Mouse (Mus musculus): ENCODE data around the gene Agtpbp1.
"Not testable (repeated sequence)": the region's sequence is repeated elsewhere in the genome, so short reads cannot be mapped to it uniquely, and the experiment has no call there.

Agtpbp1 gene

GRCm38 (mm10) chr13:59481484-59481855 lies 103.6 kb downstream of the Agtpbp1 start:
- DNase-seq (ENCODE audit: low spot score in 2 of 2), result no peak

GRCm38 (mm10) chr13:59480599-59481483 lies 104.2 kb downstream of the Agtpbp1 start:
- DNase-seq (ENCODE audit: low spot score in 2 of 2), result no peak

- DNase-seq (ENCODE audit: low spot score in 2 of 2), result not testable (repeated sequence)
Measured at GRCm38 (mm10) chr13:59477928-59478327, 107.1 kb downstream of the Agtpbp1 start.

DNA sequence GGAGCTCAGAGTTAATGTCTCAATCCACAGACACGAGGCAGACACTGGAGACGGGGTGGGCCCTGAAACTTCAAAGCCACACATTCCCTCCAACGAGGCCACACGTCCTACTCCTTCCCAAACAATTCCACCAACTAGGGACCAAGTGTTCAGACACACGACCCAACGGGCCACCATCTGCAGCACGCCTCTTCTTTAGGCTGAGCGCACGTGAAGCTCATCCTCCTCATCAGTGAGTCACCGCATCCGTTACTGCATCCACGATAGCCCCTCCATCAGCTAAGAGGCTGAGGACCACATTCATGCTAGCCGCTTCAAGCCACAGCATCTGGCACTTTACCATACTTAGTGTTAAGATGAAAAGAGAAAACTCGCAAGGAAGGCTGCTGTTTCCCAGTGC lies 107.6 kb downstream of the Agtpbp1 start:
- DNase-seq (ENCODE audit: low spot score in 2 of 2), result peak; percentile 36 to 37

DNA sequence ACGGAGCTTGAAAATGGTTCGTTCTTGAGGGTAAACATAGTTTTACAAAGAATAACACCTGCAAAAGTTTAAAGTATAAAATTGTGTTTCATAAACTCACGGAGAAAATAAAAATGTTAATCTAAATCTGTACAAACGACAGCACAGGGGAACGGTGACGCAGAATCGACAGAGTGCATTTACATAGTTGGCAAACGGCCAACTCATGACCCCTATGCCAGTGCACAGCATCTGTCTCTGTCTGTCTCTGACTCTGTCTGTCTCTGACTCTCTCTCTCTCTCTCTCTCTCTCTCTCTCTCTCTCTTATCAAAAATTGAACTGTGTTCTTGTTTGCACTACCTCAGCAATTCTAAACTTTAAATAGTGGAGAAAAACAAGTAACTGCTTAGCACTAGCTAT lies 110.1 kb downstream of the Agtpbp1 start:
- no peak for DNase-seq (ENCODE audit: low spot score in 2 of 2)

- DNase-seq (ENCODE audit: low spot score in 2 of 2), result no peak
Measured at GRCm38 (mm10) chr13:59473341-59473740, 111.7 kb downstream of the Agtpbp1 start.

- no peak for DNase-seq (ENCODE audit: low spot score in 2 of 2)
Measured at GRCm38 (mm10) chr13:59472222-59472621, 112.8 kb downstream of the Agtpbp1 start.

DNA sequence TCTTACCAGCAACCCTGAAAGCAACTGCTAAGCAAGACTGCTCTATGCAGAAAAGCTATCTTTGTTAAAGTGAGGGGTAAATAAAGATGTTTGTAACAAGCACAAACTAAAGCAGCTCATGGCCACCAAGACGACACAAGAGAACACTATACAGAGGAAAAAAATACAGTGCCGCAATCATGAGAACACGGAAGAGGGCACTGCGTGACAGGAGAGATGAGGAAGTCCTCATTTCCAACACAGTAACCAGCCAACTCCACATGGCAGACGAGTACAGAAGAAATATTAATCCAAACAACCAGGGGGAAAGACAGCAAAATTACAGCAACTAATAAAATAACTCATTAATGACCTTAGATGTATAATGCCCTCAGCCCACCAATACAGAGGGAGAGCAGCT lies 115.3 kb downstream of the Agtpbp1 start:
- no peak for DNase-seq (ENCODE audit: low spot score in 2 of 2)

DNA sequence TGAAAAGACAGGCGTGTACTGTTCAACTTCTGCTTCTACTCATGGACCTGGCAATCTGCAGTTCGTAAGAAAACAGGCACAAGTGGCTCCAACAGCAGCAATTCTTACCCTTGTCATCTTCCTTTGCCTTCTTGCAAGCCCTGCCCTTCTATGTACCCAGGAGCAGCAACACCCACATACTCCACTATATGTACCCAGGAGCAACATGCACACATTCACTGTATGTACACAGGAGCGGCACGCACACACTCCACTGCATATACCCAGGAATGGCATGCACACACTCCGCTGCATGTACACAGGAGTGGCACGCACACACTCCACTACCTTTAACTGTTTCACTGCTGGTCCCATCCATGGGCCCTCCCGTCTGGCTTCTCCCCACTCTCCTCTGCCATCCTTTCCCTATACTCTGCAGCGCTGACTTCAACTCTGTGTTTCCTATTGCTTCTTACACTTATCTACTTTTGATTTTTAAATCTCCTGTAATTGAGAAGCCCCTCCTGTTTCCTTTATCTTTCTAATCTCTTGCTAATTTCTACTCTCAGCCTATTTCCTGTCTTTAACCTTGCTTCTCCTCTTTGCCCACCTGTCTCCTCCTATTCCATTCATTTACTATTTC lies 116.7 kb downstream of the Agtpbp1 start:
- DNase-seq (ENCODE audit: low spot score in 2 of 2), result no peak

GRCm38 (mm10) chr13:59467591-59467990 lies 117.4 kb downstream of the Agtpbp1 start:
- DNase-seq (ENCODE audit: low spot score in 2 of 2), result peak; percentile 56 to 78

DNA sequence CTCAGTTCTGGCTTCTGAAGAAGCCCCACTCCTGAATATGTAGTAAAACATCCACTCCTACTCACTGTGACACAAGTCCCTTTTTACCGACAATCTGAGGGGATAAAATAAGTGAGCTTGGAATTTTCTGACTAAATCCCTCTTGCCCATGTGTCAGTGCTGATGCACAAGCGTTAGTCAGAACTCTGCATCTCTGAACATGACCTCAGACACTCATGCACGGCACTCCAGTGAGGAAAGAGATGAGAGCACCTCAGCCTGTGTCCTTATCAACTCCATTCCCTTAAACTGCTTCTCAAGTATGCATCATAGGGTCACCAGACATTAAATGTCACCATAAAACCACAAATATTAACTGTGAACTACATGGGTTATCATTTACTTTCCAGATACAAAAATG lies 124.1 kb downstream of the Agtpbp1 start:
- DNase-seq (ENCODE audit: low spot score in 2 of 2), result no peak

DNA sequence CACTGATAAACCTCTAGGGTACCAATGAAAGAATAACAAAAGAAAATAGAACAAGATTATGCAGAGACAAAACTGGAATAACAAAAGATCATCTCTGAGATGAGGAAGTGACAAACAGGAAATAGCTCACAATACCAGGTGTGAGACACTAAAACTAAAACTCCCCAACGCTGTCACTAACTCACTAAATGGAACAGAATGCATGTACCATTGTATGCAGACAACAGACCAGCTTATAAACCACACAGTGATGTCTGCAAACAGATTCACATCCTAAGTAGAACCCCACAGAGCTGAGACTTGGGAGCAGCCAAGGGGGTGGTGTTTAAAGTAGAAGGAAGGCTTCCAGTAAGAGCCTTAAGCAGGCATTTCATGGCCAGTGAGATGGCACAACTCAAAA lies 128.8 kb downstream of the Agtpbp1 start:
- no peak for DNase-seq (ENCODE audit: low spot score in 2 of 2)

- DNase-seq (ENCODE audit: low spot score in 2 of 2), result no peak
Measured at GRCm38 (mm10) chr13:59454001-59454785, 130.8 kb downstream of the Agtpbp1 start.

GRCm38 (mm10) chr13:59453582-59453981 lies 131.4 kb downstream of the Agtpbp1 start:
- no peak for DNase-seq (ENCODE audit: low spot score in 2 of 2)

- DNase-seq (ENCODE audit: low spot score in 2 of 2), result no peak
Measured at GRCm38 (mm10) chr13:59453045-59453444, 132.0 kb downstream of the Agtpbp1 start.

DNA sequence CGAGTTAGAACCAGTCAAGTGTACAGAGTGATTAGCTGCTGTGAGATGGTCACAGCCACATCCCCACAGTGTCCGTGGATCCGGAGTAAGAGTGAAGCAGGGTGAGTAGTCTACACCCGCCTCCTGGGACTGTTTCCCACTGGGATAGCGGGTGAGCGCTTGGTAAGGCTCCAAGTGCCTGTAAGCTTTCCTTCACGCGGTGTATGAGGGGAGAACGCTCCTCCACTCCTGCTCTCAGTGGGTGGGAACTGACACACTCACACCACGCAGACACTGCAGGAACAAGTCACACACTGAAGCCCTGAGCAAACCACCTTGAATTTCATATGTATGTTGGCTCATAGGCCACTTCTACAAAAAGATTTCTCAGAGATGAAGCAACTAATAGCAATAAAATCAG lies 134.2 kb downstream of the Agtpbp1 start:
- no peak for DNase-seq (ENCODE audit: low spot score in 2 of 2)

DNA sequence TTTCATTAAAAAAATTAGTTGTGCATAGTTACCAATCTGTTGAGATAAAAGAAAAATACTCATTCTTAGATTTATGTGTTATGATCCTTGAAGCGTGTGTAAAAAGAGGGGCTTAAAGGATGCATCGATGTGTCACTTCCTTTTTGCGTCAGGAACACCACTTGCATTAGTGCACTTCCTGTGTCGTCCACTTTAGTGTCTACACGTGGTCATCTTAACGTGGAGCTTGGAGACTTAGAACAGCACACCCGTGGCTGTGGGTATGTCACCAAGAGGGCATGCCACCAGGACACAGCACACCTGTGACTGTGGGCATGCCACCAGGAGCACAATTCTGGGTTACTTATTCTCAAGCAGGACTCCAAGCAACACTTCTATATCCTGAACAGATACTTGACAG lies 137.9 kb downstream of the Agtpbp1 start:
- no peak for DNase-seq (ENCODE audit: low spot score in 2 of 2)

- DNase-seq (ENCODE audit: low spot score in 2 of 2), result no peak
Measured at GRCm38 (mm10) chr13:59445179-59445578, 139.8 kb downstream of the Agtpbp1 start.

DNA sequence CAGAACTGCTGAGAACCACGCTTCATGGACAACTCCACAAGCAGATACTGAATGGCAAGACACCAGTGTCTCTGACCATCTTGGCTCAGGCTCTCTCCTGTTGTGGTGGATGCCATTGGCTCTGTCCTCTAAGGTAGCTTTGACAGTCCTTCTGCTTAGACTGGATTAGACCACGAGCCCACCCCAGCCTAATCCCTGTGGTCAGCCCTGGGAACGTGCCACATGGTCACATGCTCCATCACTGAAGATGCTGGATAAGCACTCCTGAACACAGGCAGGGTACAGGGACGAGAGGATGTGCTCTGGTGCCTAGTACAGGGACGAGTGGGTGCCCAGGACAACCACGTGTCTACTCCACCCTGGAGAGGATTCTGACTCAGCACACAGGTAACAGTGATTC lies 140.7 kb downstream of the Agtpbp1 start:
- DNase-seq (ENCODE audit: low spot score in 2 of 2), result no peak

DNA sequence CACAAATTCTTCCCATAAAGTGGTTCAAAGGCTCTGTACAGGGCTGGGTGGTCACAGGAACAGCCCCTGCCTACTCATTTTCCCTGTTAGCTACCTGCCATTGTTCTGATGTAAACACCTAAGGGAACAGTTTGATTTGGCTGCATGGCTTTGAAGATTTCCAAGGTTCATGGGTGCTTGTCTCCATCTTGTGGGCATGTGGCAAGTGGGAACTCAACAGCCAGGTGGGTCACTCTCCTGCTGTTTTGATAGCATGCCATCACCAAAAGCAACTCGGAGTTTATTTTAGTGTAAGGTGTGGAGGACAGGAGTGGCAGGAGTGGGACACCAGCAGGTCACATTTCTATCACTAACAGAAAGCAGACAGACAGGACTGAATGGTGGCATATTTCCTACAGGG lies 145.3 kb downstream of the Agtpbp1 start:
- DNase-seq (ENCODE audit: low spot score in 2 of 2), result no peak

- no peak for DNase-seq (ENCODE audit: low spot score in 2 of 2)
Measured at GRCm38 (mm10) chr13:59434554-59434953, 150.5 kb downstream of the Agtpbp1 start.

- DNase-seq (ENCODE audit: low spot score in 2 of 2), result peak in 1 of 2 experiments; percentile 42
Measured at GRCm38 (mm10) chr13:59431124-59431864, 153.7 kb downstream of the Agtpbp1 start.
